Mouse (Mus musculus) olfactory bulb, adult 2 months (tissue): ENCODE data around the gene Atxn7l2.

Experiments
- CTCF ChIP-seq: fragments of 200-500 bp; IDR thresholded peaks from 2 replicates; pipeline ENCODE4 v1.5.1; 2012; ENCODE audit warnings: low read depth, mild to moderate bottlenecking, low read length, moderate library complexity; ENCODE audit not compliant: insufficient read depth
- POLR2A ChIP-seq: fragments of 200-500 bp; IDR thresholded peaks from 2 replicates; pipeline ENCODE4 v1.6.1; 2012; ENCODE audit warnings: mild to moderate bottlenecking, low read depth, low read length, moderate library complexity; ENCODE audit not compliant: insufficient read depth

DNA sequence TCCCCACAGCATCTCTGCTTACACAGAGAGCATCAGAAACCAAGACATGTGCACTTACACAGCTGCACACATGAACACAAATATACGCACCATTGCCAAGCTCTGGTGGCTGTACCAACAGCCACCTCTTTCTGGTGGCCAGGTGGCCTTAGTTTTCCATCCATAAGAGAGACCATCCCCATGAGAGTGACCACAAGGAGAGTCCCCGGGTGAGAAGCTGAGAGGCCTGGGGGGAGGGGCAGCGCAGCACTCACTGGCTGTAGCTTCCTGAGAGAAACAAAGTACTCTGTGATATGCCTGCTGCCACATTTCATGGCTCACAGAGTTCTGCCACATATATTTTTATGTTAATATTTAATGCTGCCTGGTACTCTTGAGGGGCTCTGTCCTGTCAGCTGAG is 41.5 kb downstream of the Atxn7l2 start:
- TF ChIP-seq POLR2A (no peak), CTCF (no peak)
